Mouse (Mus musculus): ENCODE data around the gene Ypel4. TPM values are rescaled to one million over a fixed set of nuclear protein-coding genes. Genes with fewer than 3 reads are reported as not detected.

Ypel4 gene
- total RNA-seq (2015; ENCODE audit: low replicate concordance), result 1,364 and 1,503 TPM in 2 replicates
- 1,636 and 1,967 TPM in 2 replicates for total RNA-seq (2017; ENCODE audit: low replicate concordance)

- peak; percentile 57 for ATAC-seq (replicated peaks; ENCODE audit: low FRiP score, poor library complexity, severe bottlenecking)
Observed at GRCm38 (mm10) chr2:84733579-84734300, at the start of gene Ypel4. TSS of gene Ypel4 (plus strand) at chr2:84734058.

- ATAC-seq (replicated peaks; ENCODE audit: low FRiP score, poor library complexity, severe bottlenecking), result no peak
Observed at GRCm38 (mm10) chr2:84688080-84688844, 45.6 kb upstream of the Ypel4 start.

DNA sequence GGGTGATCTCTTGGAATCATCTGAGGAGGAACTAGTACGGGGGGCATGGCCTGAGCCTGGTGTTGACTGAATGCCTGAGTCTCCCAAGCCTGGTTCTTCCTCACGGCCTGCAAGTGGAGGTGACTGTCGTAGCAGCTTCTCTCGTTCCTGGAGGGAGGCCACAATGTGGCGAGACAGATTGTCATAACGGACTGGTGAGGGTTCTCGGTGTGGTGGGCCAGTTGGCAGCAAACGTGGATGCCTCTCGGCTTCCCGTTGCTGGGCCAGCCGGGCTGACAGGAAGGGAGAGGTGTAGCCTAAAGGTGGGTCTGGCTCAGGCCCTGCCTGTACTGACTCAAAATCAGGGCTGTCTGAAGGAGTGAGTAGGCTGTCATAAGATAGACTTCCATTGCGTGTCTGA lies 43.8 kb upstream of the Ypel4 start:
- no peak for ATAC-seq (replicated peaks; ENCODE audit: low FRiP score, poor library complexity, severe bottlenecking)

DNA sequence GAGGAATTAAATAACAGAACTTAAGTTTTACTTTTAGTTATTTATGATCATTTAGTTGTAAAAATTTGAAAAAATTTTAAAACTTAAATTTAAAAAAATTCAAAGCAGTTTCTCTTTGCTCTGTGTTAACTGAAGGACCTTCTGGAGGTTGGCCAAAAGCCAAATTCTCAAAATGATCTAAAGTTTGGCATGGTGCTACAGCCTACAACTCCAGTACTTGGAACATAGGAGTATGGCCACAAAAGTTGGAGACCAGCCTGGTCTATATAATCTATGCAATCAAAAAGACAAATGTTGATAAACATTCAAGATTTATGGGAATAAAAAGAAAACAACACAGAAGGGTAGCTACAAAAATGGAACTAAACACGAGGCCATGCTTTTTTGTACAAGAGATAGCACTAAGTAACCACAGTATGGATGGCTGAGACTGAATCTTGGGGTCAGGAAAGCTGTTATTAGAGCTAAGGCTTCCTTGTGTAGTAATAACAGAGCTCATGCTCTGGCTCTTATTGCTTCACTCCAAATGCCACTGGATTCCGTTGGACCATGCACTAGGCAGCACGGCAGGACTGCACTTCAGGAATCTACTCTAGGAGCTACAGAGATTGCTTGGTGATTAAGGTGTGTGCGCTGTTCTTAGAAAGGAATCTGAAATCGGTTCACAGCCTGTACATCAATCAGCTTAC lies 38.7 kb upstream of the Ypel4 start:
- ATAC-seq (replicated peaks; ENCODE audit: low FRiP score, poor library complexity, severe bottlenecking), result no peak

- no peak for ATAC-seq (replicated peaks; ENCODE audit: low FRiP score, poor library complexity, severe bottlenecking)
Observed at GRCm38 (mm10) chr2:84703497-84703896, 30.4 kb upstream of the Ypel4 start.

DNA sequence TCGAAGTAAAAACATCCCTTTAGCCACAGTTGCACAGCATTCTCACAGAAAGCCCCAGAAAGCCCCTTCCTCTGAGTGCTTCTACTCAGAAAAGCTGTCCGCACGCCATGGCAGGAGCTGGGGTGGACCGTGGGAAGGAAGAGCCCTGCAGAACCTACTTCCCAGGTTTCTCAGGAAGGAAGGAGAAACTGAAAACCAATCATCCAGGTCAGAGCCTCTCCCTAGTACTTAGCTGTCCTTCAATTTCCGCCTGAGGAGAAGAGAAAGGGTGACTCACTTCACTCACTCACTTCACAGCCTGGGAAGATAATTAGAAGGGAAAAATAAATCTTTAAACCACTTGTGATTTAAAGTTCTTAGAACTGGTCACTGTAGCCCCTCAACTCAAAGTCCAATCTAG lies 29.5 kb upstream of the Ypel4 start:
- ATAC-seq (replicated peaks; ENCODE audit: low FRiP score, poor library complexity, severe bottlenecking), result no peak

- ATAC-seq (replicated peaks; ENCODE audit: low FRiP score, poor library complexity, severe bottlenecking), result peak; percentile 75
Observed at GRCm38 (mm10) chr2:84705295-84705694, 28.6 kb upstream of the Ypel4 start.

DNA sequence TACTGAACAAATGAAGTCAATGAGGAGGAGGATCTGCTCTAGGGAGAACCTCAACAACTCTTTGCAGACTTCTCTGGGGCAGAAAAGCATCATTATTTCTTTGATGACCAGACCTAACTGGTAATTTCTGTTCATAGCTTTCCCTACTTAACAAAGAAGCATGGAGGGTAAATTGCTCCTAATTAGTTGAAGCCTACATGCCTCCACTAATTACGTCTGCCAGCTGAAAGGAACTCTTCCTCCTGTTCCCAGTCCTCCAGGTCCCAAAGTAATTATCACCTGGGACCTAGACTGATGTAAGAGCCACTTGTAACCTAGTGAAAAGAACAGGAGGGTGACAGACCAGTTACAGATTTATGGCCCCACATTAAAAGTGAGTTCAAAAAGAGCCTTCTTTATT lies 26.3 kb upstream of the Ypel4 start:
- no peak for ATAC-seq (replicated peaks; ENCODE audit: low FRiP score, poor library complexity, severe bottlenecking)

DNA sequence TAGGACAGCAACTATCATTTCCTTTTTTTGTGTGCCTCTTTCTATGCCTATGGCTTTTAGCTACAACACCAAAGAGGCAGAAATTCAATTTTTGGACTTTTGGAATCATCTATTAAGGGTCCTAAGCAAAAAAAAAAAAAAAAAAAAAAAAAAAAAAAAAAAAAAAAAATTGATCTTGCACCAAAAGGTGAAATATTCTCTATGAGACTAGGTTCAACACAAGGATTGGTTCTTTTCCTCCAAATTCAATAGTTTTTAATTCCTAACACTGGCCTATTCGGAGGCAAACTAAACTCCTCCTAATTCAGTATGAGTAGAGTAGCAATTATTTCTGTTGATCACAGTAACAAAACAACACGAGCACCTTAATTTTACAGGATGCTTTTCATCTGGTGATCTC lies 22.0 kb upstream of the Ypel4 start:
- ATAC-seq (replicated peaks; ENCODE audit: low FRiP score, poor library complexity, severe bottlenecking), result no peak

DNA sequence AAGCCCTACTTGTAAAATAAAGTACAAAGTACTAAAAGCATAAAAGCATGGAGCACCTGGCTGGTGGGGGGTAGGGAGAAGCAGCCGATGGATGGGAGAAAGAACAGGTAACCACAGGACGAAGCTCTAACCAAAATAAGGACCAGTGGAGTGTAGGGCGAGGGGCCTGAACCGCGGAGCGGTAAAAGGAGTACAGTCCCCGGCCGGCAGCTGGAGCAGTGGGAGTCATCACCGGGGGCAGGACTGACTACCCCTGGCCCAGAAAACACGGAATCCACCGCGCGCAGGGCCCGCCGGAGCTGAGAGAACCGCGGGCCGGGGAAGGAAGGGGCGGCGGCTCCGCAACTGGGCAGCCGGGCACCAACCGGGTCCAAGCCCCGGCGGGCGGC lies 19.4 kb upstream of the Ypel4 start:
- peak; percentile 7; the same call in 1 of the 2 replicates for ATAC-seq (replicated peaks; ENCODE audit: low FRiP score, poor library complexity, severe bottlenecking)

- ATAC-seq (replicated peaks; ENCODE audit: low FRiP score, poor library complexity, severe bottlenecking), result peak; percentile 81
Observed at GRCm38 (mm10) chr2:84714811-84715561, 18.9 kb upstream of the Ypel4 start, which contains the start of gene Zdhhc5. TSS of gene Zdhhc5 (minus strand) at chr2:84715180.

DNA sequence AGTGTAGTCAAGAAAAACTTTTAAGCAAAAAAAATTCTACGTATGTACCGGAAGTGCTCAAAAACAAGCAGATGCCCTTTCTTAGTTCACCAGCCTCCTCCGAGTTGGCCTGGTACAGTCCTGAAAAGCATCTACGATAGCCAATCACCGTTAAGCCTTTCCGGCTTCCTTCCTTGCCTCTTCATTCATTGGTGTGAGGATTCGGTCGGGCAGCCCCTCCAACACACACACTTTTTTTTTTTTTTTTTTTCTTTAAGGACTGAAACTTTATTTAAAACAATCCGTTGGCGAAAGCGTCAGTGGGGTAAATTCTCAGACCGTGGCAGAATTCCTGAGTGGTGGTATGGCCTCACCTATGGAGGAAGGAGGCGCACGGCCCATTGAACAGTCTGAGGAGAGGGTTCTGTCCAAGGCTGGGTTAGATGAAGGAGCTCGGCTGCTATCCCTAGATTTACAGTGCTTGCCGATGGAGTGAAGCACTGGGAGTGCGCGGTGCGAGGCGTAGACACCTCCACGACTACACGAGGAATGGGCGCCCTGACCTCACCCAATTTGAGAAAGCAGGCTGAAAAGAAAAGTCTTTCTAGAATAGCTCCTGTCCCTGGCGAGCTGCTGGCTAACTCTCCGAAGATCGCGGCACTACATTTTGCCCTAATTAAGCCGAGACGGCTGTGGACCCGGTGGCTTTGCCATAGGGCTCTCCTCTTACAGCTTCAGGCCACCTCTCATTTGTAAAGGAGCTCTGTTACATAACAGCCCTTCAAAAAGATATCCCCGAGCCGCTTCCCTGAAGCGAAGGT lies 18.1 kb upstream of the Ypel4 start:
- ATAC-seq (replicated peaks; ENCODE audit: low FRiP score, poor library complexity, severe bottlenecking), result peak; percentile 87

DNA sequence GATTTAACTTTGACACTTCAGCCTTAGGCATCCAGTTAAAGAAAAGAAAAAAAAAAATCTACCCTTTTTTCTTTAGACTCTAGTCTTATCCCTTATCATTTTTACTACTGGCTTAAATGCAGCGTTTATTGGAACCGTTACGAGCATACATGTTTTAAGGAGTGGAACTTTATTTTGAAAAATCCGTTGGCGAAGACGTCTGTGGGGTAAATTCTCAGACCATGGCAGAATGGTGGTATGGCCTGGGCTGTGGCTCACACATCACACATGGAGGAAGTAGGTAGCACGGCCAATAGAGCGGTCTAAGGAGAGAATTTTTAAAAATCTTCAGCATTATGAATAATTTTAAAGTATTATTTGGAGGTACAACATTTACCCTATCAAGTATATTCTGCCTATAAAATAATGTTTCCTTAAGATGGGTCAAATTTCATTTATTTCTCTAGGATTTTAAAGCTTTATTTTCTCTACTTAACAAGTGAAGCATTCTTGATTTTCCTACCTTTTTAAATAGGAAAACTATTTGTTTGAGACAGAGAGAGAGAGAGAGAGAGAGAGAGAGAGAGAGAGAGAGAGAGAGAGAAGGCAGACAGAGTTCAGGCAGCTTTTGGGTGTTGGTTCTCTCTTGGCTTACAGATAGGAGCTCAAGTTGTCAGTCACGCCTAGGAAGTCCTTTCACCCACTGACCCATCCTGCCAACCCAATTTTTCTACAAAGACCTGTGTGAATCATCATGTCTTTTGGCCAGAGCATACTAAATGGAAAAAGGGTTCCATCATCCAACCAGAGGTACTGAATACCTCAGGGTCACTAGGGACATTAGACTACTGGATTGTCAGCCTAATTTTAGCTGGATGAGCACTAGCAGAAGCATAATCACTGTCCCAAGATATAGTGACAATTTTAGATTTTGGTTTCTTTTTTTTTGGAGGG lies 17.2 kb upstream of the Ypel4 start:
- peak; percentile 39 for ATAC-seq (replicated peaks; ENCODE audit: low FRiP score, poor library complexity, severe bottlenecking)

GRCm38 (mm10) chr2:84717357-84717756 lies 16.5 kb upstream of the Ypel4 start:
- no peak for ATAC-seq (replicated peaks; ENCODE audit: low FRiP score, poor library complexity, severe bottlenecking)

DNA sequence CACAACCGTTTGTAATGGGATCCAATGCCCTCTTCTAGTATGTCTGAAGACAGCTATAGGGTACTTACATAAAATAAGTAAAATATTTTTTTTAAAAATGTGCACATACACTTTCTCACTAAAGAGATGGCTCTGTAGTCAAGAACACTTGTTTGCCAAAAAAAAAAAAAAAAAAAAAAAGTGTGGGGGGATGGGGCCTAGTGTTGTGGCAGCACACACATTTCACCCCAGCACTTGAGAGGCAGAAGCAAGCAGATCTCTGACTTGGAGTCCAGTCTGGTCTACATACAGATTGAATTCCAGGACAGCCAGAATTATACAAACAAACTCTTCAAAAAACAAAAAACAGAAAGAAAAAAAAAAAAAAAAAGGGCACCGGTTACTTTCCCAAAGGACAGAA lies 13.1 kb upstream of the Ypel4 start:
- ATAC-seq (replicated peaks; ENCODE audit: low FRiP score, poor library complexity, severe bottlenecking), result no peak

- ATAC-seq (replicated peaks; ENCODE audit: low FRiP score, poor library complexity, severe bottlenecking), result no peak
Observed at GRCm38 (mm10) chr2:84721182-84721581, 12.7 kb upstream of the Ypel4 start.

- no peak for ATAC-seq (replicated peaks; ENCODE audit: low FRiP score, poor library complexity, severe bottlenecking)
Observed at GRCm38 (mm10) chr2:84723856-84724255, 10.0 kb upstream of the Ypel4 start.

- no peak for ATAC-seq (replicated peaks; ENCODE audit: low FRiP score, poor library complexity, severe bottlenecking)
Observed at GRCm38 (mm10) chr2:84725770-84726169, 8.1 kb upstream of the Ypel4 start.

Data from erythroblast, adult 5-6 weeks (primary cell).